Mouse (Mus musculus) kidney, adult 2 months (tissue): ENCODE measurements around the gene Pmvk.

Source experiments
- CTCF ChIP-seq: fragments of 200-500 bp; conservative IDR thresholded peaks from 2 replicates; pipeline ENCODE4 v1.5.1; 2011; ENCODE audit warnings: low read depth, mild to moderate bottlenecking, control low read depth, low read length, moderate library complexity, mixed read lengths; ENCODE audit not compliant: insufficient read depth, insufficient read length
- POLR2A ChIP-seq: fragments of 200-500 bp; IDR thresholded peaks from one replicate; pipeline ENCODE4 v1.6.1; 2011; ENCODE audit warnings: low read depth, low read length, control low read depth

DNA sequence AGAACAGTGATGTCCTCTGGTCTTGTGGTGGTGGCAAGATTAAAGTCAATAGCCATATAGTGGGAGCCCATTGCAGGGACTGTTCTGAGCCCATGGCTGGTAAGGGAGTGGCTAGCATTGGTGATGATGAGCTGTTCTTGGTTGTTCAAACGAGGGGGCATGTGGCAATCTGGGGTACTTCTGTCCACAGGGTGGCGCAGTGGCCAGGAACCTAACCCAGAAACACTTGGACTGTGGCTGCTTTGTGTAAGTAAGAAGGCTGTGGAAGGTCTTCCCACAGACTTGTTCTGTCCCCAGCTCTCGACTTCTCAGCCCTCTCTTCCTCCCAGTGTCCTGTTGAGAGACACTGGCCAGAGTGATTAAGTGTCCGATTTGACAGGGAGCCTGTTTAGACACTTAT is 56.6 kb downstream of the Pmvk start:
- TF ChIP-seq CTCF (peak; percentile 49; the same call in 1 of the 2 replicates), POLR2A (no peak)
